Mouse (Mus musculus) erythroblast, embryonic 14.5 days (primary cell): ENCODE data around the gene Syne1.

Experiments used
- GATA1 ChIP-seq: IDR thresholded peaks from 2 replicates; pipeline ENCODE4 v1.6.1; 2012; ENCODE audit warnings: low read length, inconsistent platforms, mixed read lengths
- TAL1 ChIP-seq: IDR thresholded peaks from 3 replicates; pipeline ENCODE4 v1.6.1; 2012; ENCODE audit warnings: low read length, inconsistent platforms, mixed read lengths

- TF ChIP-seq TAL1 (no peak), GATA1 (no peak)
Observed at GRCm38 (mm10) chr10:5520695-5521094, 30.6 kb downstream of the Syne1 start.
